Mouse (Mus musculus): ENCODE measurements around the gene Zbtb40. TPM values are rescaled to one million over a fixed set of nuclear protein-coding genes. Genes with fewer than 3 reads are reported as not detected.

The Zbtb40 gene
- polyA plus RNA-seq (2014; fragmentation: Illumina TruSeq; extraction: RNeasy Lipid Tissue Mini Kit (QIAGEN cat#74804); ENCODE audit: low replicate concordance), result 0.48 TPM

DNA sequence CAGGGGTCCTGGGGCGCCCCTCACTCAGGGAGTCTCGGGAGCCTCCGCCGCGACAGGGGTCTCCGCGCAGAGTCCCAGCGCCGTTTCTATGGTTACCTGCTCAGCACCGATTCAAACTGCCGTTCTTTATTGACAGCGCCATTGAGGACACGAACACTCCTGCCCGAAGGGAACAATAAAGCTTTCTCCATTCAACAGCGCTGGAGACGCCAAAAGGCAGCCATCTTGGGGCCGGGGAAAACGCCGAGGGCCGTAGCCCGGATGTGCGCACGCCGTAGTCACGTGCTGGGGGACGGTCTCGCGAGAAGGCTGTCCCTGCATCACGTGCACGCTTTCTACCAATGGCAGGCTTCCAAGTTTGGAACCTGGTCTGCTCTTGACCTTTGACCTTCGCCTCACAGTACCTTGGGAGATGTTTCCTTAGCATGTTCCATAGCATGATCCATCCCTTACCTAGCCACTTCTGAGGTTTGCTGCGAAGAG, at the start of gene Zbtb40:
TSS of gene Zbtb40 (minus strand) at position 252 of the 483 bp plus-strand sequence.

GRCm38 (mm10) chr4:136956751-136957446, 91.7 kb downstream of the Zbtb40 start, which contains the start of gene Epha8:
Gene Epha8 (minus strand): TSS chr4:136956816.

Other genes with a start within 250 kb of the Zbtb40 start
- 1.7 TPM for gene Ephb2, start 212.8 kb downstream of the Zbtb40 start, polyA plus RNA-seq (2014; fragmentation: Illumina TruSeq; extraction: RNeasy Lipid Tissue Mini Kit (QIAGEN cat#74804); ENCODE audit: low replicate concordance)
- gene C1qb, start 162.6 kb downstream of the Zbtb40 start, polyA plus RNA-seq (2014; fragmentation: Illumina TruSeq; extraction: RNeasy Lipid Tissue Mini Kit (QIAGEN cat#74804); ENCODE audit: low replicate concordance), result not detected
- gene C1qc, start 155.7 kb downstream of the Zbtb40 start, polyA plus RNA-seq (2014; fragmentation: Illumina TruSeq; extraction: RNeasy Lipid Tissue Mini Kit (QIAGEN cat#74804); ENCODE audit: low replicate concordance), result 3.4 TPM
- 1.6 TPM for gene C1qa, start 150.0 kb downstream of the Zbtb40 start, polyA plus RNA-seq (2014; fragmentation: Illumina TruSeq; extraction: RNeasy Lipid Tissue Mini Kit (QIAGEN cat#74804); ENCODE audit: low replicate concordance)
- gene Epha8, start 92.0 kb downstream of the Zbtb40 start, polyA plus RNA-seq (2014; fragmentation: Illumina TruSeq; extraction: RNeasy Lipid Tissue Mini Kit (QIAGEN cat#74804); ENCODE audit: low replicate concordance), result not detected
- gene Wnt4, start 228.7 kb upstream of the Zbtb40 start, polyA plus RNA-seq (2014; fragmentation: Illumina TruSeq; extraction: RNeasy Lipid Tissue Mini Kit (QIAGEN cat#74804); ENCODE audit: low replicate concordance), result 0.19 TPM

Measured in small intestine, adult 10 weeks (tissue).